Mouse (Mus musculus) testis, adult 2 months (tissue): Measurements from ENCODE around the gene Synpo2.

Experiments used
- CTCF ChIP-seq: fragments of 200-500 bp; IDR thresholded peaks from 2 replicates; pipeline ENCODE4 v1.5.1; 2012; ENCODE audit warnings: low read depth, mild to moderate bottlenecking, inconsistent platforms, low read length, moderate library complexity; ENCODE audit not compliant: control insufficient read depth, insufficient read depth, insufficient replicate concordance
- POLR2A ChIP-seq: fragments of 200-500 bp; IDR thresholded peaks from 2 replicates; pipeline ENCODE4 v1.6.1; 2012; ENCODE audit warnings: low read depth, mild to moderate bottlenecking, inconsistent platforms, low read length, moderate library complexity; ENCODE audit not compliant: control insufficient read depth

DNA sequence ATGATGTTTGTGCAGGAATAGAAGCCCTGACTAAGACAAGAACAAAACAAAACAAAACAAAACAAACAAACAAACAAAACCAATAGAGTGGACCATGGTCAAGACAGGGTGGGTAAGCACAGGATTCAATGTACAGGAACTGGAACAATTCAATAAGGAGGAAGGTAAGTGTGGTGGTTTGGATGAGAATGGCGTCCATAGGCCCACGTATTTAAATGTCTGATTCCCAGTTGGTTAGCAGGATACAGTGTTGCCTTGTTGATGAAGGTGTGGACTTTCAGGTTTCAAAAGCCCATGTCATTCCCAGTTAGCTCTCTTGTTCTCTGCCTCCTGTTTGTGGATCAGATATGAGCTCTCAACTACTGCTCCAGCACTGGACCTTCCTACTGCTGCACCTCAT lies 140.8 kb downstream of the Synpo2 start:
- TF ChIP-seq POLR2A (no peak), CTCF (no peak)
